Mouse (Mus musculus): ENCODE data around the gene Xpo6.

GRCm38 (mm10) chr7:126066777-126067176 is 133.5 kb downstream of the Xpo6 start:
- no peak for TF ChIP-seq POLR2A (IDR thresholded peaks at IDR 0.05; ENCODE audit: borderline replicate concordance, extremely low read depth, insufficient read depth, insufficient read length, poor library complexity, severe bottlenecking)
- TF ChIP-seq CTCF (IDR thresholded peaks at IDR 0.05; ENCODE audit: borderline replicate concordance, extremely low read depth, insufficient read depth, insufficient read length) = no peak
